Mouse (Mus musculus) spleen, adult 2 months (tissue): ENCODE measurements around the gene Tmem120a. TPM values are rescaled to one million over a fixed set of nuclear protein-coding genes. Genes with fewer than 3 reads are reported as not detected.

Experiments
- DNase-seq, 2 experiments: peaks; one replicate each; pipeline versions ENCODE4 v3.0.0 to v3.0.0-alpha.2; 2012 to 2021; ENCODE audit warnings: low spot score in 2 of 2, low read depth in 1 of 2
- H3K27ac ChIP-seq: fragments of 200-500 bp; 2 replicates; pipeline ENCODE4 v1.5.1; 2012; ENCODE audit warnings: low read length, inconsistent platforms; ENCODE audit not compliant: insufficient read depth
- H3K27me3 ChIP-seq: fragments of 200-500 bp; 2 replicates; pipeline ENCODE4 v1.6.1; 2012; ENCODE audit warnings: mild to moderate bottlenecking, moderate library complexity, low read length, inconsistent platforms; ENCODE audit not compliant: control insufficient read depth, insufficient read depth
- H3K36me3 ChIP-seq: fragments of 200-500 bp; 2 replicates; pipeline ENCODE4 v1.6.1; 2012; ENCODE audit warnings: mild to moderate bottlenecking, low read length, inconsistent platforms; ENCODE audit not compliant: control insufficient read depth, insufficient read depth
- H3K4me1 ChIP-seq: fragments of 200-500 bp; 2 replicates; pipeline ENCODE4 v1.6.1; 2011; ENCODE audit warnings: inconsistent platforms; ENCODE audit not compliant: control insufficient read depth, insufficient read depth, insufficient read length
- H3K4me3 ChIP-seq: fragments of 200-500 bp; 2 replicates; pipeline ENCODE4 v1.5.1; 2011; ENCODE audit warnings: mild to moderate bottlenecking, inconsistent platforms; ENCODE audit not compliant: insufficient read depth, insufficient read length; ENCODE audit errors: extremely low read depth
- CTCF ChIP-seq: fragments of 200-500 bp; IDR thresholded peaks from 2 replicates; pipeline ENCODE4 v1.5.1; 2011; ENCODE audit warnings: mild to moderate bottlenecking, inconsistent platforms; ENCODE audit not compliant: insufficient read depth, insufficient read length, insufficient replicate concordance; ENCODE audit errors: extremely low read depth
- POLR2A ChIP-seq: fragments of 200-500 bp; IDR thresholded peaks from 2 replicates; pipeline ENCODE4 v1.6.1; 2011; ENCODE audit warnings: low read depth, low read length, inconsistent platforms
- WGBS: fragments of 180-500 bp; shearing (Covaris S2); methylation state at CpG from one replicate; pipeline ENCODE4 v1.1.7; 2018; 5-methylcytosine and 5-hydroxymethylcytosine counted together
- polyA plus RNA-seq: library from polyadenylated mRNA; depleted of rRNA; stranded (reverse); fragments of >200 nt; gene quantifications from 2 replicates; pipeline ENCODE4 v1.2.3, GENCODE M21; 2012

Gene Tmem120a
- polyA plus RNA-seq, 1 experiment: 16.1 TPM

DNA sequence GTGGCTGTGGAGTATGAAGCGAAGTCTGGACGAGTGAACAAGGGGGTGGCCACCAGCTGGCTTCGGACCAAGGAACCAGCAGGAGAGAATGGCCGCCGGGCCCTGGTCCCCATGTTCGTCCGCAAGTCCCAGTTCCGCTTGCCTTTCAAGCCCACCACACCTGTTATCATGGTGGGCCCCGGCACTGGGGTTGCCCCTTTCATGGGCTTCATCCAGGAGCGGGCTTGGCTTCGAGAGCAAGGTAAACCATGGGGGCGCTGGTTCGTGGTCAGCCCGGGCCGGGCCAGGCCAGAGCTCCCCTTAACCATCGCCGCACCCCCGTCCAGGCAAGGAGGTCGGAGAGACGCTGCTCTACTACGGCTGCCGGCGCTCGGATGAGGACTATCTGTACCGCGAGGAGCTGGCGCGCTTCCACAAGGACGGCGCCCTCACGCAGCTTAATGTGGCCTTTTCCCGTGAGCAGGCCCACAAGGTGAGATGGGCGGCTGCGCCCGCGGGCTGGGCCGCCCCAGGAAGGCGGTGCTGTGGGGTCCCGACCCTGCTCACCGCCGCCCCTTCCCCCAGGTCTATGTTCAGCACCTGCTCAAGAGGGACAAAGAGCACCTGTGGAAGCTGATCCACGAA lies 10.1 kb downstream of the Tmem120a start:
- H3K4me1 ChIP-seq: no peaks in the 10 kb centered on the region
- WGBS: 96% methylated on average over 42 of the region's 42 CpGs
- H3K27me3 ChIP-seq: no peaks in the 10 kb centered on the region
- TF ChIP-seq POLR2A (no peak), CTCF (no peak)
- H3K27ac ChIP-seq: no peak overlapping the region
- peaks cover 58% of the 10 kb centered on the region for H3K36me3 ChIP-seq
- DNase-seq: no peak
- H3K4me3 ChIP-seq: no peak overlapping the region

DNA sequence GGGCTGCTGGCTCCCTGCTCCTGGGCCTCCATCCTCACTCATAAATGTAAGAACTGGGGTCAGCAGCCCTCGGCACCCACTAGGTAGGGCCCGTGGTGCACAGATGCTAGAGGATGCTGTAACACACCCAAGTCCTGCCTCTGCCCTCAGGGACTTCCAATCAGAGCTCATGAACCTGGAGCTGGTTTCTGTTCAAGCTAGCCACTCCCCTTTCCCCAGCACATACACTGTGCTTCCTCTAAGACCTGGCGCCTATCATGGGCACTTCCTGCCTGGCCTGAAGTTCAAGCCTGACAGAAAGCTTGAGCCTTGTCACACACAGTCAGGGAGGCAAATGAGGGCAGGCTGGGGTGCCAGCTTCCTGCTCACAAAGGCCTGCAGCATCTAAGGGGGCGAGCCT lies 11.2 kb downstream of the Tmem120a start:
- DNase-seq: no peak
- peaks cover 62% of the 10 kb centered on the region for H3K36me3 ChIP-seq
- no peak for TF ChIP-seq CTCF
- TF ChIP-seq POLR2A: no peak
- no peak overlapping the region for H3K4me3 ChIP-seq
- 82% methylated on average over 4 of the region's 4 CpGs for WGBS
- H3K27me3 ChIP-seq: no peaks in the 10 kb centered on the region
- H3K27ac ChIP-seq: no peak overlapping the region
- H3K4me1 ChIP-seq: no peaks in the 10 kb centered on the region

DNA sequence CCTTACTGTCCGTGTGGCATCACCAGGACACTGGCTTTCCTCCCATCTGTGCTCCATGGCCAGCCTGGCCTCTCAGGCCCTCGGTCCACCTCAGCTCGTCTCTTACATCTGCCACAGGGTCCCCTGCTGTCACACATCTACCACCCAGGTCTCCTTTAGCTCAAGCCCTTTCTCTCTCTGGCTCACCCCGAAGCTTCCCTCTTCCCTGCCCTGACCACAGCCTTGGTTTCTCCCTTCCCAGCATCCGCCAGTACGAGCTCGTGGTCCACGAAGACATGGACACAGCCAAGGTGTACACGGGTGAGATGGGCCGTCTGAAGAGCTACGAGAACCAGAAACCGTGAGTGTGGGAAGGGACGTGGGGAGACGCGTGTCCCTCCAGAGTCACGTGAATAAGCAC lies 12.9 kb downstream of the Tmem120a start:
- no peak for DNase-seq
- WGBS: 95% methylated on average over 16 of the region's 16 CpGs
- TF ChIP-seq CTCF (no peak), POLR2A (no peak)

DNA sequence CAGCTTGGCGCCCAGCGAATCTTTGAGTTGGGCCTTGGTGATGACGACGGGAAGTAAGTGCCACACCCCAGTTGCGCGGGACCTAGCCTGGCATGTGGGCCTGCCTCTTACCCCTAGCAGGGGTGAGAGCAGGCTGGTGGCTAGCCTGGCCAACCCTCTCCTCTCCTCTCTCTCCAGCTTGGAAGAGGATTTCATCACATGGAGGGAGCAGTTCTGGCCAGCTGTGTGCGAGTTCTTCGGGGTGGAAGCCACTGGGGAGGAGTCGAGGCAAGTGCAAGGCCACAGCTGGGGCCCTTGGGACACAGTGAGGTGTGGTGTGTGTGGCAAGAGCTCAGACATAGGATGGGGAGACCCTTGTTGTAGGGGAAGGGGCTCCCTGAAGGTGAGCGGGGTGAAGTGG lies 13.3 kb downstream of the Tmem120a start:
- TF ChIP-seq CTCF (no peak), POLR2A (no peak)
- no peak for DNase-seq
- H3K4me3 ChIP-seq: no peak overlapping the region
- H3K27ac ChIP-seq: no peak overlapping the region
- no peaks in the 10 kb centered on the region for H3K4me1 ChIP-seq
- peaks cover 59% of the 10 kb centered on the region for H3K36me3 ChIP-seq
- 88% methylated on average over 10 of the region's 10 CpGs for WGBS
- no peaks in the 10 kb centered on the region for H3K27me3 ChIP-seq

More for the DNA sequence above, 12.9 kb downstream of the Tmem120a start:
- Histone ChIP-seq H3K36me3 (peaks cover 59% of the 10 kb centered on the region), H3K27ac (no peak overlapping the region), H3K4me1 (no peaks in the 10 kb centered on the region), H3K4me3 (no peak overlapping the region), H3K27me3 (no peaks in the 10 kb centered on the region)

DNA sequence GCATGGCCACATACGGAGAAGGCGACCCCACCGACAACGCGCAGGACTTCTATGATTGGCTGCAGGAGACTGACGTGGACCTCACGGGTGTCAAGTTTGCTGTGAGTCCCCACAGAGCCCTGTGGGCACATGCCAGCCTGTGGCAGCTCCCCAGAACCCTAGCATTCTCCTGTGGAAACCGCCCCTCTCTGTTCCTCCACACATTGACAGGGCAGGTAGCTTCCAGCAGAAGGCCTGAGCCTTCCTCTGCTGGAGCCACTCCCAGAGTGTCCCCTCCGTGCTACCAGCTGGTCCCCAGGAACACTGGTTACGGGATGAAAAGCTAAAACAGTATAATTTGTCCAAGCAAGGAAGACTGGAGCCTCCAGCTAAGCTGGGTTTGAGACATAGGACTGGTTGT lies 14.0 kb downstream of the Tmem120a start:
- no peak overlapping the region for H3K4me3 ChIP-seq
- peaks cover 55% of the 10 kb centered on the region for H3K36me3 ChIP-seq
- H3K27me3 ChIP-seq: no peaks in the 10 kb centered on the region
- DNase-seq: no peak
- no peak overlapping the region for H3K27ac ChIP-seq
- WGBS: 94% methylated on average over 10 of the region's 10 CpGs
- H3K4me1 ChIP-seq: no peaks in the 10 kb centered on the region
- TF ChIP-seq CTCF (no peak), POLR2A (no peak)

DNA sequence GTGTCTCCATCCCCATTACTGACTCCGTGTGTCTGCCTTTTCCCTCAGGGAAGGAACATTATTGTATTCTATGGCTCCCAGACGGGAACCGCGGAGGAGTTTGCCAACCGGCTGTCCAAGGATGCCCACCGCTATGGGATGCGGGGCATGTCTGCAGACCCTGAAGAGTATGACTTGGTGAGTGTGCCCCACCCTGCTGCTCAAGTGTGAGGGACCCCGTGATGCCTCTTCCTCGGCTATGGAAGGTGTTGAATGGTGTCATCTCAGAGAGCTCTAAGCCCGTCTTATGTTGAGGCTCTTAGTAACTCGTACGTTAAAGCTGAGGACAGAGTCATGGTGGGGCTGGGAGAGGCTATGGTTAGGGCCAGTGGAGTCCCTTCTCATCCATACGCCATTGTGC lies 14.9 kb downstream of the Tmem120a start:
- Histone ChIP-seq H3K4me3 (no peak overlapping the region), H3K36me3 (peaks cover 47% of the 10 kb centered on the region), H3K27ac (no peak overlapping the region), H3K4me1 (no peaks in the 10 kb centered on the region), H3K27me3 (no peaks in the 10 kb centered on the region)
- no peak for DNase-seq
- 96% methylated on average over 13 of the region's 13 CpGs for WGBS
- TF ChIP-seq POLR2A: no peak
- no peak for TF ChIP-seq CTCF

DNA sequence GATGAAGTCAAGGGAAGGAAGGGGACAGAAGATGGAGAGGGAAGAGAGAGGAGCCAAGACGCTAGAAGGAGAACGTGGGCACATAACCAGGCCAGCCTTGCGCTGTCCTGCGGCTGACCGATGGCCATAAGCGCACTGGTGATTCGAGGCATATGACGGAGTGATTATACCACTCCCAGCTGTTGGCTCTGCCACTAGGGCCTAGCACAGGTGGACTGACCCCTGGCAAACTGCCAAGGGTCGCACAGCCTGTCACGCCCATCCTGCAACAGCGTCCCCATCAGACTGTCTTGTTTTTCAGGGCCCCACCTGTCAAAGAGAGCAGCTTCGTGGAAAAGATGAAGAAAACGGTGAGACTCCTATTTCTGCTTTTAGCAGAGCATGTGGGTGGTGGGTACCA lies 15.9 kb downstream of the Tmem120a start:
- no peak for TF ChIP-seq POLR2A
- TF ChIP-seq CTCF: no peak
- Histone ChIP-seq H3K4me1 (no peaks in the 10 kb centered on the region), H3K36me3 (peaks cover 37% of the 10 kb centered on the region), H3K27ac (no peak overlapping the region), H3K4me3 (no peak overlapping the region), H3K27me3 (no peaks in the 10 kb centered on the region)
- no peak for DNase-seq
- 92% methylated on average over 13 of the region's 13 CpGs for WGBS
